Mouse (Mus musculus) liver, postnatal 0 days (tissue): ENCODE measurements around the gene Cmklr1. TPM values are rescaled to one million over a fixed set of nuclear protein-coding genes. Genes with fewer than 3 reads are reported as not detected.

Experiments
- ATAC-seq: fragments of 200-750 bp; cut with Nextera tagmentation; 2 replicates; pipeline ENCODE4 v1.8.0; 2017; ENCODE audit warnings: mild to moderate bottlenecking, moderate library complexity
- DNase-seq: peaks from one replicate; pipeline ENCODE4 v3.0.0-alpha.2; 2016
- H3K27ac ChIP-seq: fragments of 300-500 bp; sonication (generic); 2 replicates; pipeline ENCODE4 v1.5.1; 2014; ENCODE audit warnings: antibody characterized with exemption, moderate library complexity, mild to moderate bottlenecking, low read depth
- H3K27me3 ChIP-seq: fragments of 300-500 bp; sonication (generic); 2 replicates; pipeline ENCODE4 v1.6.1; 2014; ENCODE audit warnings: low read length, control low read depth, mixed read lengths; ENCODE audit not compliant: insufficient read depth
- H3K36me3 ChIP-seq: fragments of 300-500 bp; sonication (generic); replicated peaks from 2 replicates; pipeline ENCODE4 v1.6.1; 2014; ENCODE audit warnings: mild to moderate bottlenecking, control low read depth, low read length, moderate library complexity, mixed read lengths; ENCODE audit not compliant: insufficient read depth
- H3K4me1 ChIP-seq: fragments of 300-500 bp; sonication (generic); 2 replicates; pipeline ENCODE4 v1.6.1; 2014; ENCODE audit warnings: antibody characterized with exemption, mild to moderate bottlenecking, control low read depth; ENCODE audit not compliant: insufficient read depth
- H3K4me2 ChIP-seq: fragments of 300-500 bp; sonication (generic); 2 replicates; pipeline ENCODE4 v1.6.1; 2014; ENCODE audit warnings: low read depth, mild to moderate bottlenecking, low read length, moderate library complexity, mixed read lengths
- H3K4me3 ChIP-seq: fragments of 300-500 bp; sonication (generic); 2 replicates; pipeline ENCODE4 v1.5.1; 2014; ENCODE audit warnings: low read depth, low read length
- H3K9ac ChIP-seq: fragments of 300-500 bp; sonication (generic); replicated peaks from 2 replicates; pipeline ENCODE4 v1.6.1; 2014; ENCODE audit warnings: mild to moderate bottlenecking, moderate library complexity
- H3K9me3 ChIP-seq: fragments of 300-500 bp; sonication (generic); 2 replicates; pipeline ENCODE4 v1.6.1; 2016; ENCODE audit warnings: mild to moderate bottlenecking, control low read depth, low read length, mixed read lengths
- CTCF ChIP-seq: sonication (generic); IDR thresholded peaks from 2 replicates; pipeline ENCODE4 v1.5.1; 2016; ENCODE audit warnings: antibody characterized with exemption, low read depth
- EP300 ChIP-seq: IDR thresholded peaks from 2 replicates; pipeline ENCODE4 v1.6.1; 2016; ENCODE audit warnings: antibody characterized with exemption, low read depth, mild to moderate bottlenecking
- WGBS: fragments of 180-500 bp; shearing (Covaris S2); extraction: QIAGEN DNeasy Blood & Tissue Kit; methylation state at CpG from one replicate; pipeline ENCODE4 v1.1.7; 2014; ENCODE audit not compliant: insufficient replicate concordance; 5-methylcytosine and 5-hydroxymethylcytosine counted together
- polyA plus RNA-seq: library from polyadenylated mRNA; unstranded; fragments of >200 nt; fragmentation: Nextera tagmentation; extraction: Ambion mirVana; gene quantifications from 2 replicates; pipeline ENCODE4 v1.2.1, GENCODE M21; 2015

Gene Cmklr1
- polyA plus RNA-seq, 1 experiment from 2014 or later, result 3.5 TPM

DNA sequence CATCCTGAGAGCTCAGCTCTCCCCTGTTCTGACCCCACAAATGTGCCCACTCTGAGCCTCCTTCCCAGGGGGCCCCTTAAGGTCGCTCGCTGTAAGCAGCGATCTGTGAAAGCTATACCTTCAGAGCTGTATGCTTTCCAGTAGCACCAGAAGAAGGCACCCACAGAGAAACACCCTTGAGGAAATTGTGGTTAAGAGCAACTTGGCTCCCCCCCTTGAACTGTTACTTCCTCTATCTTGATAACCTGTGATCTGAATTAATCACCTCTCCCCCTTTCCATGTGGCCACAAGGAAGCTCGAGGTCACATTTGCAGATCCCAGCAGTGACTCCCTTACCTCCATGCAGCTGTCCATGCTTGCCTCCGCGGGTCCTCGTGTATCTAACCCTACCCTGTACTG, 29.2 kb downstream of the Cmklr1 start:
- DNase-seq (no peak), ATAC-seq (no peak)
- WGBS, result 24% methylated on average over 7 of the region's 7 CpGs
- no peak overlapping the region for H3K4me2 ChIP-seq
- no peaks in the 10 kb centered on the region for H3K4me1 ChIP-seq
- TF ChIP-seq EP300, result no peak
- no peak overlapping the region for H3K9ac ChIP-seq
- H3K27ac ChIP-seq, result no peak overlapping the region
- no peaks in the 10 kb centered on the region for H3K9me3 ChIP-seq
- H3K36me3 ChIP-seq, result no peaks in the 10 kb centered on the region
- no peaks in the 10 kb centered on the region for H3K27me3 ChIP-seq
- H3K4me3 ChIP-seq, result no peak overlapping the region

DNA sequence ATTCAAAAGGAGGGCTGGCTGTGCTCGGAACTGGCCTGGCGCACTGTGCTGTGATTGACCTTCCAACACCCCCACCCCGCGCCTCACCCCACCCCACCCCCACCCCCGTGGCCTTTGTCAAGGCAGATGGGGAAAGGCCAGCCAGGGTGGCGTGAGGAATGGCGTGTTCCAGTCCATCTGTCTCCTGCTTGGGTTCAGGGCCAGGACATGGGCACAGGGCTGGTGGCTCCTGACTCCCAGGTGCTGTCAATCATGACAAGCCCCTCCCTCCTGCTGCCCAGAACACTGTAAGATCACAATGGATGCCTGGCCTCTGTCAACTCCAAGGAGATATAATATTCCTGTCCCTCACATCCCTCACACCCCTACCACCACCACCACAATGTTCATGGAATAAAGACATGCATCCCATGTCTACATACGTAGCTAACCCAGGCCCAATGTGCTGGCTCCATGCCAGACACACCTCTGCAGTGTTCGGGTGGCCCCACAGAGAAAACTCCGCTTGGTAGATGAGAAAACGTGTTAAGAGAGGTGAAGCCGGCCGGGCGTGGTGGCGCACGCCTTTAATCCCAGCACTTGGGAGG, 30.0 kb downstream of the Cmklr1 start:
- WGBS, result 64% methylated on average over 16 of the region's 16 CpGs
- Histone ChIP-seq H3K36me3 (no peaks in the 10 kb centered on the region), H3K27me3 (no peaks in the 10 kb centered on the region), H3K4me2 (no peak overlapping the region), H3K4me1 (no peaks in the 10 kb centered on the region), H3K9ac (no peak overlapping the region), H3K4me3 (no peak overlapping the region), H3K27ac (no peak overlapping the region), H3K9me3 (no peaks in the 10 kb centered on the region)
- TF ChIP-seq EP300 (no peak), CTCF (no peak)
- DNase-seq (no peak), ATAC-seq (no peak)

DNA sequence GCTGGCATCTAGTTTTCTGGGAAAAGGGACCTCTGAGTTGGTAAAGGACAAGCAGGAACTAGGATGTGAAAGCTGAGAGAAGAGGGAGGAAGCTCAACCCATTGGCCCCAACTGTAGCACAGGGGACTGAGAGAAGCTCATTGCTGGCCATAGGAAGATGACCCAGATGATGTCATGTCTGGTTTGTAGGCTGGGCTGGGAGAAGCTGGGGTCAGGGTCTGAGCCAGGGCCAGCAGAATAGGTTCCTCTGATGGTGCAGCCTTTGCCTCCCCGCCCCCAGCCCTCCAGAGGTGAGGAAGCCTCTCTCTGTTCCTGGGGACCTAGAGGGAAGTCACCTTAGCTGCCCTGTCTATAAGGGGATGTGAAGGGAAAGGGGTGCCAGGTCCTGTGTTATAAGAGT, 31.1 kb downstream of the Cmklr1 start:
- ATAC-seq (no peak), DNase-seq (no peak)
- Histone ChIP-seq H3K27ac (no peak overlapping the region), H3K9me3 (no peaks in the 10 kb centered on the region), H3K9ac (no peak overlapping the region), H3K4me2 (no peak overlapping the region), H3K36me3 (no peaks in the 10 kb centered on the region), H3K4me3 (no peak overlapping the region), H3K27me3 (no peaks in the 10 kb centered on the region), H3K4me1 (no peaks in the 10 kb centered on the region)
- TF ChIP-seq CTCF (no peak), EP300 (no peak)
- WGBS, result 71% methylated on average over 1 of the region's 1 CpGs

DNA sequence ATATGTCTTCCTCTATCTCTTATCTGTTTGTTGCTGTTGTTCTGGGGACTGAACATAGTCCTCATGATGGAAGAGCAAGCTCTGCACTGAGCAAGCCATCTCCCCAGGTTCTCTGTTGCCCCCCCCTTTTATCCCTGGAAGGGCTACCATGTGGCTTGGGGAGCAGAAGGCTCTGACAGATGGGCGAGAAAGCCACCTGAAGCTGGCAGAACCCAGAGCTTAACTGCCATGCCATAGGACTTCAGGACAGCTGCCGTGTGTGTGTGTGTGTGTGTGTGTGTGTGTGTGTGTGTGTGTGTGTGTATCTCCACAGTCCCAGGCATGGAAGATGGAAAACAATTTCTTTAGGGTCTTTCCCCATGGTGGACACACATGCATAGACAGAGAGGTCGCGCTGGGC, 31.5 kb downstream of the Cmklr1 start:
- no peak overlapping the region for H3K4me2 ChIP-seq
- H3K9me3 ChIP-seq, result no peaks in the 10 kb centered on the region
- TF ChIP-seq CTCF, result no peak
- TF ChIP-seq EP300, result no peak
- no peaks in the 10 kb centered on the region for H3K27me3 ChIP-seq
- 84% methylated on average over 4 of the region's 4 CpGs for WGBS
- H3K9ac ChIP-seq, result no peak overlapping the region
- ATAC-seq (no peak), DNase-seq (no peak)
- no peak overlapping the region for H3K4me3 ChIP-seq
- H3K36me3 ChIP-seq, result no peaks in the 10 kb centered on the region
- no peaks in the 10 kb centered on the region for H3K4me1 ChIP-seq
- H3K27ac ChIP-seq, result no peak overlapping the region

DNA sequence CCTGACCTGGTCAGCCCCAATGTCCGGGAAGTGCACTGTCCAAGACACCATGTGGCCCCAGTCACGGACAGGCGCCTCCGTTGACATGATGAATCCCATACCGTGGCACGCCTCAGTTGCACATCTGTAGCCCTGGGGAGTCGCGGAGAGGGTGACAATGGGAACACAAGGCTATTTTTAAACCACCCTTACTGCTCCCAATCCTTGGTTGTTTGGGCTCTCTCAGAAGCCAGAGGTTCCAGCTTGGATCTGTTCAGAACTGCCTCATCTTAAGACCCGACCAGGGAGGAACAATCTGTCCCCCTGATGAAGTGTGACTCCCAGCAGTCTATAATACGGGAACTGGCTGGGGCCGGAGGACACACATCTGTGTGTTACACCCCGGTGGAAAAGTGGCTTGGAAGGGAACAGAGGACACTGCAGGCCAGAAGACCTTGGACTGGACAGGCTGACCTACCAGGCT, 38.4 kb downstream of the Cmklr1 start:
- Histone ChIP-seq H3K27ac (no peak overlapping the region), H3K4me1 (no peaks in the 10 kb centered on the region), H3K36me3 (no peaks in the 10 kb centered on the region), H3K4me3 (no peak overlapping the region), H3K9ac (no peak overlapping the region), H3K9me3 (no peaks in the 10 kb centered on the region), H3K27me3 (no peaks in the 10 kb centered on the region), H3K4me2 (no peak overlapping the region)
- TF ChIP-seq CTCF (no peak), EP300 (no peak)
- 76% methylated on average over 12 of the region's 12 CpGs for WGBS
- no peak for ATAC-seq
- no peak for DNase-seq

DNA sequence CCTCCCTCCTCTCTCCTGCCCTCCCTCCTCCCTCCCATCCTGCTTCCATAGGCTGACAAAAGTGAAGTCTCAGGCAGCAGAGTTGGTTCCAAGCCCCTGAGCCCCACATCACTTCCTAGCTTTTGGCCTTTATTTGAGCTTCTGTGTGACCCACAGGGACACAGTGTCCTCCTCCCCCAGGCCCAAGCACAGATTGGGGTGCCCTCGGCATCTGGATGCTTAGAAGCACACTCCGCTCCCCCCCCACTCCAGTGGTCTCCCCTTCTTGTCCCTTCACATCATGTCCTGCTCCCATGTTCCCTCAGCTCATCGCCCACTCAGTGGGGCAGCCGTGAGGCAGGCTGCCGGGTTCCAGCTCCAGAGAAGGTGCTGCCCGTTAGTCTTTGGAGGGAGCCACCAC, 39.1 kb downstream of the Cmklr1 start:
- ATAC-seq, result no peak
- Histone ChIP-seq H3K27ac (no peak overlapping the region), H3K27me3 (no peaks in the 10 kb centered on the region), H3K4me3 (no peak overlapping the region), H3K9me3 (no peaks in the 10 kb centered on the region), H3K36me3 (no peaks in the 10 kb centered on the region), H3K9ac (no peak overlapping the region), H3K4me2 (no peak overlapping the region), H3K4me1 (no peaks in the 10 kb centered on the region)
- TF ChIP-seq CTCF, result no peak
- TF ChIP-seq EP300, result no peak
- no peak for DNase-seq
- 73% methylated on average over 6 of the region's 6 CpGs for WGBS

DNA sequence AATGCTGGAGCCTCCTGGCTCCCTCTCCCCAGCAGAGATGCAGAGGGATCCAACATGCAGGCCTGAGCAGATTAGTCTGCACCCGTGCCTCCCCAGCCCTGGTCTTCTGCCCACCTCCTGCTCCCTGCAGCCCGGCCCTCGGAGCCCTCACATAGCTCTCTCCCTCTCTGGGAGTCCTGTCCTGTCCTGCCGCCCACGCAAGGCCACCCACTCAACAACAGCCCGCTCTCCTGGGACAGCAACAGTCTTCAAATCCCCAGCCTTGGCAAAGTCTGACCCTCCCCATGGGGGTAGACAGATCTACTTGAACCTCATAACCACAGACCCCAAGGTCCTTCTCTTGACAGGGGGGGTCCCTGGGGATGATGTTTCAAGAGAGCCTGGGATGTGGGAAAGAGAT, 39.7 kb downstream of the Cmklr1 start:
- ATAC-seq (no peak), DNase-seq (no peak)
- no peak for TF ChIP-seq EP300
- no peak for TF ChIP-seq CTCF
- no peaks in the 10 kb centered on the region for H3K9me3 ChIP-seq
- no peaks in the 10 kb centered on the region for H3K27me3 ChIP-seq
- no peaks in the 10 kb centered on the region for H3K4me1 ChIP-seq
- no peaks in the 10 kb centered on the region for H3K36me3 ChIP-seq
- 62% methylated on average over 6 of the region's 6 CpGs for WGBS
- H3K4me3 ChIP-seq, result no peak overlapping the region
- H3K27ac ChIP-seq, result no peak overlapping the region
- no peak overlapping the region for H3K4me2 ChIP-seq
- H3K9ac ChIP-seq, result no peak overlapping the region
